Mouse (Mus musculus) urinary bladder, adult 2 months (tissue): ENCODE results near the gene Ccdc107. TPM values are rescaled to one million over a fixed set of nuclear protein-coding genes. Genes with fewer than 3 reads are reported as not detected.

Source experiments
- DNase-seq: peaks from one replicate; pipeline ENCODE4 v3.0.0; 2022; ENCODE audit warnings: low spot score
- polyA plus RNA-seq: library from polyadenylated mRNA; depleted of rRNA; stranded (reverse); fragments of >200 nt; gene quantifications from 2 replicates; pipeline ENCODE4 v1.2.3, GENCODE M21; 2012; rRNA removed

The Ccdc107 gene
- polyA plus RNA-seq, 1 experiment, result 290 TPM

DNA sequence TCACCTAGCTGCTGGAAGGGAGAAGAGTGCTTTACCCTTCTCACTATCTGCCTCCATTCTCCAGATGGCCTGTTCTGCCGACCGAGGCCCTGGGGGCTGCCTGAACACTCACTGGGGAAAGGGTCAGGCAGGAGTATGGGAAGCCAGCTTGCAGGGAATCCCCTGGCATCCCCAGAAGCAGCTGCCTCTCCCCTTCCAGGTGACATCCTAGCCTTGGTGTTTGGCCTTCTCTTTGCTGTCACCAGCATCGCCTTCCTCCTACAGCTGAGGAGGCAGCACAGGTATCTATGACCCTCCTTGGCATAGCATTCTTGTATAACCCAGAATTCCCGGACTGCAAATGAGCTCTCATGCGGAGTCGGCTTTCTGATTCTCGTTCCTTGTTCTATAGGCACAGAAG lies 20.0 kb downstream of the Ccdc107 start:
- peak; percentile 22 for DNase-seq

DNA sequence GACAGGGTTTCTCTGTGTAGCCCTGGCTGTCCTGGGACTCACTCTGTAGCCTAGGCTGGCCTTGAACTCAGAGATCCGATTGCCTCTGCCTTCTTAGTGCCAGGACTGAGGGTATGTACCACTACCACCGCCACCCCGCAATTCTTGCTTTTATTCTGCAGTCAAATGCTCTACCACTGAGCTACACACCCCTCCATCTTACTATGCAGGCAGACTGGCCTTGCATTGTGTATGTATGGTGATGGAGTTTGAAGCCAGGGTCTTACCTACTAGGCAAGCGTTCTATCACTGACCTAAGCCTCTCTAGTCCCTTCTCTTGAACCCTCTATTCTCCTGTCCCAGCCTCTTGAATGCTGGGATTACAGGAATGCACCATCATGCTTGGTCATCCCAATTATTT lies 20.6 kb downstream of the Ccdc107 start:
- no peak for DNase-seq

DNA sequence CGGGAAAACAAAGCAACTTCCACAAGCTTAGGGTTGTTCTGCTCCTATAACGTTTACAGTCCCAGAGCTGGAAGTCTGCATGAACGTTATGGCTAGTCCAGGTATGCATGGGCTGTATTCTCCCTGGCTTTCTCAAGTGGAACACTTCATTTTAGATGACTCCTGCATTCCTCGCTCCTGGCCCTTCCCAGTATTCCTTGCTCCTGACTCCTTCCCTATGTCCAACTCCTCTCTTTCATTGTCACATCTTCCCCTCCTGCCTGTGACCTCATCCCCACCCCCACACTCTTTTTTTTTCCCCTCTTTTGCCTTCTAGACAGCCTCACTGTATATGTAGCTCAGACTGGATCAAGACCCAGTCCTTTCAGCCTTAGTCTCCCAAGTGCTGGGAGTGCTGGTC lies 21.1 kb downstream of the Ccdc107 start:
- DNase-seq, result no peak

DNA sequence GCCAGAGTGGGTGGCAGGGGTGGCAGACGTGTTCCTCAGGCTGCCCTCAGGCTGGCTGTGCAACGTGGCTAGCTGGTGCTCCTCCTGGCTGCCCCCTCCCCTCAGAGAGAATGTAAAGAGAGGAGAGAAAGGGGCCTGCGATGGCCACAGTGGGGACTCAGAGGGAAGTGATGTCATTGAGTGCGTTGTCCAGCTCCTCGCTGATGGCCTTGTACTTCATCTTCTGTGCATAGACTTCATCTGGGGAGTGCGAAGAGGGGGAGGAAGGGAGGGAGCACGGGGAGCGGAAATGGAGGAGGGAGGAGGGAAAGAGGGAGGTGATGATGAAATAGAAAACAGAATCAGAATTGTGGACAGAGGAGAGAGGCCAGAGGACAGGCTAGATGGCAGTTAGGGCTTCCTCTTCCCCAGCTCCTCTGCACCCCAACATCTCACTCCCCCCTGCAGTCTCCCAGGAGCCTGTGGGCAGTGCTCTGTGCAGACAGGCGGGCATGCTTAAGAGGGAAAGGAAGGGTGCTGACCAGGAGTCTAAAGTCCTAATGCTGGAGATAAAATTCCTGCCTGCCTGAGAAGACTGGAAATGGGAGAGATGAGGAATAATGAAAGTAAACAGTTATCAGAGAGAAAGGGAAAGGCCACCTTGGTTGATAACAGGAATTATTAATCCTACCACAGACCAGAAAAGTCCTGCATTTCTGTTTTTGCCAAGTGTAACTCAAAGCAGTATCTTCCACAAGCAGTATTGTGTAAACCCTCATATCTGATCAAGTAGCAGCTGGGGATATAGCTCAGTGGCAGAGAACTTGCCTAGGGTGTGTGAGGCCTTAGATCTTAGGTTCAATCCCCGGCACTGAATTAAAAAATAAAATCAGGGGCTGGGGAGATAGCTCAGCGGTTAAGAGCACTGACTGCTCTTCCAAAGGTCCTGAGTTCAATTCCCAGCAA lies 23.3 kb downstream of the Ccdc107 start:
- peak; percentile 20 for DNase-seq

DNA sequence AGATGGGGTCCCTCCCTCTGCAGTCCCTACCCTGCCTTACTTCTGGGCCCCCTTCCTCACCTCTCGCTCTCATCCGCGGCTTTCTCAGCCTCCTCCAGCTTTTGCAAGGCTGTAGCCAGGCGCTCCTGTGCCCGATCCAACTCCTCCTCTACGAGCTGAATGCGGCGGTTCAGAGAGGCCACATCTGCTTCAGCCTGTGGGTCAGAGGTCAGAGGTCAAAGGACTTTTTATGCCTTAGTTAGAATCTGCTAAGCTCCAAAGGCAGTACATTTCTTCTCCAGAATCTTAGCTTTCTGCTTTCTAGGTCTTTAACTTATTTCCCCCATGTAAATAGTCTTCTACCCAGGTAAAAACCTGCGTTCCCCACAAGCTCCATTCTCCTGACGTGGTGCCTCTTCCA lies 26.9 kb downstream of the Ccdc107 start:
- DNase-seq, result peak; percentile 24

DNA sequence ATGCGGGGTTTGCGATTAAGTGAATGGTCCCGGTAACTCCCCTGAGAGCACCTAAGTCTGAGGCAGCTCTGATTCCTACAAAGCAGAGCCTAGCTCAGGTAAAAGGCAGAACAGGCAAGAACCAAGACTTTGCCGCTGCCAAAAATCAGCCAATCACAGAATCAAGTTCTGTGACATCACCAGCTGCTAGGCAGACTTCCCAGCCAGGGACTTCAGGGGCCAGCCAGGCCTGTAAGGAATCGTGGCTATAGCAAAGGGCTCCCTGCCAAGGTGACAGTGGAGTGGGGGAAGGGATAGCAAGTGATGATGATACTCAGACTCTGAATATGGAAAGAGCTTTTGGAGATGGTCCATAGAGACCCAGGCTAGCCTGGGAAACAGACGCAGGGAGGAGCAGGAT lies 27.3 kb downstream of the Ccdc107 start:
- DNase-seq, result peak; percentile 60

DNA sequence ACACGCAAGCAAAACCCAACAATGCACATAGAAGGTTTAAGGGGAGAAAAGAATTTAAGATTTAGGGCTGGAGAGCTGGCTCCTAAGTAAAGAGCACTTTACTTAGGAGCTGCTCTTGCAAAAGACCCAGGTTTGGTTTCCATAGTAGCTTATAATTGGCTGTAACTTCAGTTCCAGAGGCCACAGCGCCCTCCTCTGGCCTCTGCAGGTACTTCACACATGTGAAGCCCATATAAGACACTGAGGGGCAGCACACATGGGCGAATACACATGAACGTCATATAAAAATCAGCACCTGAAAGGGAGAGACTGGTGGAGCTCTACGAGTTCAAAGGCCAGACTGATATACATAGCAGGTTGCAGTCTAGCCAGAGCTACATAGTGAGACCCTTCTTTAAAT lies 35.2 kb downstream of the Ccdc107 start:
- DNase-seq, result no peak

DNA sequence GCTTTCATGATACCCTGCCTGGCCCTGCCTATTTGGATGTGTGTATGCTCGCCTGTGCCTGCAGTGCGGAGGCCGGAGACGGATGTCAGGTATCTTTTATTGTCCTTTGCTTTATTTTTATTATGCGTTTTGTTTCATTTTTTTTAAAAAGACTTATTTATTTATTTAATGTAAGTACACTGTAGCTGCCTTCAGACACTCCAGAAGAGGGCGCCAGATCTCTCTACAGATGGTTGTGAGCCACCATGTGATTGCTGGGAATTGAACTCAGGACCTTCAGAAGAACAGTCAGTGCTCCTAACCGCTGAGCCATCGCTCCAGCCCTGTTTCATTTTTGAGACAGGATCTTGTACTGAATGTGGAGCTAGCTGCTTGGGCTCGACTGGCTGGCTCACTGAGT lies 35.8 kb downstream of the Ccdc107 start:
- no peak for DNase-seq

DNA sequence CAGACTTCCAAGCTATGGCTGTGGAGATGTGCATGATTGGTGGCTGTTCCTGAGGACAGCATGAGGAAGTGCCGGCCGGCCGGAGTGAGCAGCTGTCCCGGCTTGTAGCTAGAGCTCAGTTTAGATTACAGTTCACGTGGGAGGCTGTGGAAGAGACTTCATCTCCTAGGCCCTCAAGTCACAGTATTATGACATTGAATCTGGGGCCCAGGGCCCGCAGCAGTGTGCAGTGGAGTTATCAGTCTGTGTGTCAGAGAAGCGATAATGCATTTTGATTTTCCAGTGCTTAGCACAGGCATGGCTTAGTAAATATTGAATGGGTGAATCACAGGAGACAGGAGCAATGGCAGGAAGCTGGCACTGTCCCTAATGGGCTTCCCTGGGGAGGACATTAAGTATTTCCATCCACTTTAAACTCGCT lies 37.4 kb downstream of the Ccdc107 start:
- no peak for DNase-seq

DNA sequence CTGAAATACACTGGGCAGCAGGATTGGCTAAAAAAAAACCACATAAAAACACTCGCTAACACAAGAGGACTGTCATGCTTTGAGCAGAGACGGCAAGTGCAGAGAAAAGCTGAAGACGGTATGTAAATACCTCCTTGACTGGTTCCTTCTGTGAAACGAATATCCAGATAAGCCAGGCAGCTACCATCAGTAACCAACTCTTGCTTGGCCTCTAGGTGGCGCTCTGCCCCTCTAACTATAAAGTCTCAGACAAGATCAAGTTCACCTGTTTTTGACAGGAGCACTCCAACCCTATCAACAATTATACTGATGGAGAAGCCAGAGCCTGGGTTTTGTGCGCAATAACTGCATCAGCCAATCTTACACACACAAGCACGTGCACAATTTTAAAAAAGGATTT lies 37.9 kb downstream of the Ccdc107 start:
- DNase-seq, result no peak

DNA sequence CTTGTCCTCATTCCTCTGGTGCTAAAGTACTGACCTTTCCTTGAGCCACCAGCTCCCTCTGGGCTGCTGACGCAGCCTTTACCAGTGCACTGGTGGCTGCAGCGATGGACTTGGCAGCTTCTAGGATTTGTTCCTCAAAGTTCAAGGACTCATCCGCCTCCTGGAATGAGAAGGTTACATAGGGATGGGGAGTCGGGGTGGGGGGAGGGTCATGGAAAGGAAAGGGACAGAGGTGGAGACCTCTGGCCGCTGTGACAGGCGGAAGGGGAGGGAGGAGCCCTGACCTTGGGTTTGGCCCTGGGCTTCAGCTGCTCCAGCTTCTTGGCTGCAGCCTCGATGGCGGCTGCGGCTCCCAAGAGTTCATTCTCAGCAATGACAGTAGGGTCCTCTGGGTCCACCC lies 40.6 kb downstream of the Ccdc107 start:
- no peak for DNase-seq

DNA sequence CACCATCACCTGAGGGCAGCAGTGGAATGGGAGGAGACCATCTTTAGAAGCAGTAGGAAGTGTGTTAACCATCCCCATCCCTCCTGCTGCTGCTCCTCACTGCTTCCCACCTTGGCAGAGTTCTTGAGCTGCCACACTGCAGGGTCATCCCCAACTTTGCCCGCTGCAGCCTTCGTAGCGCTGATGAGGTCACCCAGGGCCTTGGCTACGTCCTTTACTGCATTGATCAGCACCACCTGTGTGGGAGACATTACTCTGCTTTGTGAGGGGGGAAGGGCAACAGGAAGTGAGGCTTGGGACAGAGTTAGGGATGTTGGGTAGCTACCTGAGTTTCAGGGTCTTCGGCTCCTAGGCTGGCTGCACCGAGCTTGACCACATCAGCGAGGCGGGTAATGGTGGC lies 42.9 kb downstream of the Ccdc107 start:
- no peak for DNase-seq

DNA sequence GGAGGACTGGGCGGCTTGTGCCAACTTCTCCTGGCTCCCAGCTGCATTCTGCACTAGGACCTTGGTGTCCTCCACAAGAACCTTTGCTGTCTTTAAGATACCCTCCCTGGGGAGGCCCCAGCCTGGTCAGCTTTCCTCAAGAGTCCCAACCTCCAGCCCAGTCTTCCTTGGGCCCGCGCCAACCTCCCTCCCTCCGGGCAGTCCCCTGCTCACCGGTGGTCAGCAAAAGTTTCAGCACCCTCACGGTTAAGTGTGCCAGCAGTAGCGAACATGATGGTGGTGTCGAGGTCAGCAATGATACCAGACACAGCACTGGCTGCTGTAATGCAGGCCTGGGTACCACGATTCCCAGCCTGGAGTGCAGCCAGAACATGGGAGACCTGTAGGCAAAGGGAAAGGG lies 43.3 kb downstream of the Ccdc107 start:
- no peak for DNase-seq

DNA sequence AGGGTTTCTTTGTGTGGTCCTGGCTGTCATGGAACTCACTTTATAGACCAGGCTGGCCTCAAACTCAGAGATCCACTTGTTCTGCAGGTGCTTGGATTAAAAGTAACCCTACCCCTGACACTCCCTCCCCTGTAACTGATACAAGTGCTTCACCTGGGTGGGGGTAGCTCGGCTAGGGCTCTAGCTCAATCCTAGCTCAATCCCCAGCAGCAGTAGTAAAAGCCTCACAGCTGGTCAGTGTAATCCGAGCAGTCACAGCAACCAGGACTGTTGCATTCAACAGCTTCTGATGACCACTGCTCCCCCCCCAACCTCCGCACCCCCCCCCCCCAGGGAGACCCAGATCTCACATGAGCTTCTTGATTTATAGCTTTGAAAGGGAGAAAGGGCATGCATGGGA lies 49.3 kb downstream of the Ccdc107 start:
- no peak for DNase-seq

Other genes with a start within 250 kb of the Ccdc107 start
- gene Atp8b5, start 225.7 kb upstream of the Ccdc107 start, polyA plus RNA-seq, result 0.58 and 0.65 TPM in 2 replicates
- gene Rusc2, start 110.9 kb upstream of the Ccdc107 start, polyA plus RNA-seq, result 22.3 and 43.1 TPM in 2 replicates
- 0.55 and 0.59 TPM in 2 replicates for gene Fam166b, start 63.8 kb upstream of the Ccdc107 start, polyA plus RNA-seq
- 25.8 and 34.2 TPM in 2 replicates for gene Tesk1, start 51.0 kb upstream of the Ccdc107 start, polyA plus RNA-seq
- gene Cd72, start 38.3 kb upstream of the Ccdc107 start, polyA plus RNA-seq, result 2.4 and 4.6 TPM in 2 replicates
- 0.22 and 0.41 TPM in 2 replicates for gene Sit1, start 9.2 kb upstream of the Ccdc107 start, polyA plus RNA-seq
- 14.7 and 26.0 TPM in 2 replicates for gene Arhgef39, start 6.8 kb downstream of the Ccdc107 start, polyA plus RNA-seq
- gene Car9, start 14.1 kb downstream of the Ccdc107 start, polyA plus RNA-seq, result 1.3 and 1.9 TPM in 2 replicates
- gene Tpm2, start 30.9 kb downstream of the Ccdc107 start, polyA plus RNA-seq, result 3,808 and 5,340 TPM in 2 replicates
- 57.7 and 77.0 TPM in 2 replicates for gene Creb3, start 69.4 kb downstream of the Ccdc107 start, polyA plus RNA-seq
- 124 and 153 TPM in 2 replicates for gene Tln1, start 69.8 kb downstream of the Ccdc107 start, polyA plus RNA-seq
- gene Rgp1, start 85.8 kb downstream of the Ccdc107 start, polyA plus RNA-seq, result 34.9 and 35.1 TPM in 2 replicates
- 15.1 and 16.8 TPM in 2 replicates for gene Gba2, start 86.0 kb downstream of the Ccdc107 start, polyA plus RNA-seq
- 0.44 TPM in 1 of 2 replicates, not detected in the other for gene Msmp, start 91.6 kb downstream of the Ccdc107 start, polyA plus RNA-seq
- 54.7 and 69.7 TPM in 2 replicates for gene Npr2, start 139.0 kb downstream of the Ccdc107 start, polyA plus RNA-seq
- gene Spag8, start 160.7 kb downstream of the Ccdc107 start, polyA plus RNA-seq, result 1.0 and 1.3 TPM in 2 replicates
- gene Hint2, start 163.6 kb downstream of the Ccdc107 start, polyA plus RNA-seq, result 107 and 112 TPM in 2 replicates
- 8.3 and 12.6 TPM in 2 replicates for gene Tmem8b, start 176.1 kb downstream of the Ccdc107 start, polyA plus RNA-seq
- 0.41 and 0.51 TPM in 2 replicates for gene Fam221b, start 176.2 kb downstream of the Ccdc107 start, polyA plus RNA-seq
- gene Olfr70, start 207.9 kb downstream of the Ccdc107 start, polyA plus RNA-seq, result not detected in 2 replicates
- gene Olfr71, start 217.4 kb downstream of the Ccdc107 start, polyA plus RNA-seq, result not detected in 2 replicates
- 5.2 and 7.8 TPM in 2 replicates for gene Hrct1, start 234.3 kb downstream of the Ccdc107 start, polyA plus RNA-seq
- gene Spaar, start 237.1 kb downstream of the Ccdc107 start, polyA plus RNA-seq, result 1.2 and 1.6 TPM in 2 replicates